Mouse (Mus musculus) midbrain, embryonic 16.5 days (tissue): ENCODE measurements at regions not wholly inside any gene's neighbourhood (a gene's known extent, or its start where the extent isn't known, plus 50 kb on each side); places are given as distances from the start of the nearest gene placed in this dataset.

Experiments
- ATAC-seq: fragments of 200-750 bp; cut with Nextera tagmentation; 2 replicates; pipeline ENCODE4 v1.8.0; 2017; ENCODE audit warnings: moderate TSS enrichment
- H3K27ac ChIP-seq: fragments of 300-500 bp; sonication (generic); 2 replicates; pipeline ENCODE4 v1.5.1; 2014; ENCODE audit warnings: mild to moderate bottlenecking, low read length, mixed read lengths
- H3K27me3 ChIP-seq: fragments of 300-500 bp; sonication (generic); 2 replicates; pipeline ENCODE4 v1.6.1; 2014; ENCODE audit warnings: low read depth, low read length, mixed read lengths; ENCODE audit not compliant: control insufficient read depth, insufficient read depth
- H3K36me3 ChIP-seq: fragments of 300-500 bp; sonication (generic); 2 replicates; pipeline ENCODE4 v1.6.1; 2014; ENCODE audit warnings: mild to moderate bottlenecking, low read length, moderate library complexity, mixed read lengths; ENCODE audit not compliant: control insufficient read depth, insufficient read depth
- H3K4me1 ChIP-seq: fragments of 300-500 bp; sonication (generic); 2 replicates; pipeline ENCODE4 v1.6.1; 2014; ENCODE audit warnings: mild to moderate bottlenecking, low read length, mixed read lengths; ENCODE audit not compliant: control insufficient read depth, insufficient read depth
- H3K4me2 ChIP-seq: fragments of 300-500 bp; sonication (generic); 2 replicates; pipeline ENCODE4 v1.6.1; 2014; ENCODE audit warnings: mild to moderate bottlenecking, low read length, mixed read lengths
- H3K4me3 ChIP-seq: fragments of 300-500 bp; sonication (generic); 2 replicates; pipeline ENCODE4 v1.5.1; 2014; ENCODE audit warnings: low read depth, mild to moderate bottlenecking, low read length, moderate library complexity, mixed read lengths
- H3K9ac ChIP-seq: fragments of 300-500 bp; sonication (generic); 2 replicates; pipeline ENCODE4 v1.6.1; 2014; ENCODE audit warnings: low read depth, low read length, mixed read lengths
- H3K9me3 ChIP-seq: fragments of 300-500 bp; sonication (generic); replicated peaks from 2 replicates; pipeline ENCODE4 v1.6.1; 2014; ENCODE audit warnings: mild to moderate bottlenecking, low read length, mixed read lengths; ENCODE audit not compliant: control insufficient read depth, poor library complexity, severe bottlenecking
- WGBS: fragments of 180-500 bp; shearing (Covaris S2); extraction: QIAGEN DNeasy Blood & Tissue Kit; methylation state at CpG from one replicate; pipeline ENCODE4 v1.1.7; 2014; 5-methylcytosine and 5-hydroxymethylcytosine counted together

- H3K27ac ChIP-seq: no peak overlapping the region
- no peaks in the 10 kb centered on the region for H3K4me1 ChIP-seq
Observed at GRCm38 (mm10) chr15:25468478-25468877, 54.9 kb upstream of the Basp1 start.

DNA sequence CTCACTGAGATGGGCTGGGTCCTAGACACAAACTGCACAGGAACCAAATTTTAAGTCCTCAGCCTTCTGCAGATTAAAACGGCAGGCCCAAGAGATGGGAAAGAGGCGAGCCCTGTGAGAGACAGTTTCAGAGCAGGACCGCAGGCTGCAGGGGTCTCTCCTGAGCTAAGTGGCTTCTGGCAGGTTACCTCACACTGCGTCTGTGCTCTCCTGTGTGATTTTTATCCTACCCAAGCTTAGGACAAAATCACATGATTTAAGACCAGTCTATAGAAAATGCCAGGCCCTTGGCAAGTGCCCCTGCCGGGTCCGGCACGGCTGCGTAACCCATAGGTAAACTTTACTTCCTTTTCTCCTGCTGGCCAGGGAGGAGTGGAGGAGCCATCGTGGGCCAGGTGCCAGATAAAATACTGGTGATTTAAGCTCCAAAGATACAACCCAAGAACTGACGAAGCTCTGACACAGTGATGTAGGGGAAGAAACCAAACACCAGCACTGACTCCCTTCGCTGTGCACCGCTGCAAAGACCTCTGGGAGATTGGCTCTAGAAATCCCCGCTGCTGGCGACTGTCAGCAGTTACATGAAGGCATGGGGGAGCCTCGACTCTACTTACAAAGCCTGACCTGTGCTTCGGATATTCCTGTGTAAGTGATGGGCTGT is 55.8 kb upstream of the Basp1 start:
- H3K4me3 ChIP-seq: no peak overlapping the region
- H3K9ac ChIP-seq: no peak overlapping the region
- WGBS: 80% methylated on average over 16 of the region's 16 CpGs
- H3K27me3 ChIP-seq: no peaks in the 10 kb centered on the region
- no peaks in the 10 kb centered on the region for H3K9me3 ChIP-seq
- no peak overlapping the region for H3K27ac ChIP-seq
- ATAC-seq: no peak
- no peaks in the 10 kb centered on the region for H3K36me3 ChIP-seq
- H3K4me2 ChIP-seq: no peak overlapping the region
- no peaks in the 10 kb centered on the region for H3K4me1 ChIP-seq

More at GRCm38 (mm10) chr15:25468478-25468877, 54.9 kb upstream of the Basp1 start:
- H3K27me3 ChIP-seq: no peaks in the 10 kb centered on the region
- no peak overlapping the region for H3K4me2 ChIP-seq
- H3K9ac ChIP-seq: no peak overlapping the region
- no peak for ATAC-seq
- no peaks in the 10 kb centered on the region for H3K36me3 ChIP-seq
- 79% methylated on average over 2 of the region's 2 CpGs for WGBS
- no peaks in the 10 kb centered on the region for H3K9me3 ChIP-seq
- no peak overlapping the region for H3K4me3 ChIP-seq

- no peaks in the 10 kb centered on the region for H3K27me3 ChIP-seq
- ATAC-seq: no peak
- WGBS: 86% methylated on average over 5 of the region's 5 CpGs
- H3K9ac ChIP-seq: no peak overlapping the region
- H3K4me1 ChIP-seq: no peaks in the 10 kb centered on the region
- no peak overlapping the region for H3K4me2 ChIP-seq
- H3K36me3 ChIP-seq: no peaks in the 10 kb centered on the region
- no peak overlapping the region for H3K27ac ChIP-seq
- no peak overlapping the region for H3K4me3 ChIP-seq
- H3K9me3 ChIP-seq: no peaks in the 10 kb centered on the region
Observed at GRCm38 (mm10) chr15:25471331-25471730, 57.8 kb upstream of the Basp1 start.

- Histone ChIP-seq H3K27me3 (no peaks in the 10 kb centered on the region), H3K4me3 (no peak overlapping the region), H3K36me3 (no peaks in the 10 kb centered on the region), H3K4me1 (no peaks in the 10 kb centered on the region), H3K9me3 (no peaks in the 10 kb centered on the region), H3K9ac (no peak overlapping the region), H3K27ac (no peak overlapping the region), H3K4me2 (no peak overlapping the region)
- ATAC-seq: no peak
- WGBS: 96% methylated on average over 3 of the region's 3 CpGs
Observed at GRCm38 (mm10) chr15:25473201-25473710, 59.7 kb upstream of the Basp1 start.

DNA sequence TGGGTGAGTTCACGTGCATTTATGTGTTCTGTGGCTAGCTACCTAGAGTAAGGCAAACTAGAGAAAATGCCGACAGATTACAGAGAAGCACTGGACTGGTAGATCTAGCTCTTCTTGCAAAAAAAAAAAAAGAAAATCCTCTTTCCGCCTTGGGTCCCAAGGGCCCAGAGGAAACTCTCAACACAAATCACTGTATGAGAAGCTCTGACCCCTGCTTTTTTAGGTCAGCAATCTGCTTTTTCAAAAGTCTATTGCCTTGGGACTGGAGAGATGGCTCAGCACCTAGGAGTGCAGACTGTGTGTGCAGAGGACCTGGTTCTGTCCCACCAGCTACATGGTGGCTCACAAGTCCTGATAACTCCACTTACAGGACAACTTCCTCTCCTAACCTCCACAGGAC is 60.5 kb upstream of the Basp1 start:
- no peak for ATAC-seq
- Histone ChIP-seq H3K4me1 (no peaks in the 10 kb centered on the region), H3K4me3 (no peak overlapping the region), H3K27ac (no peak overlapping the region), H3K9ac (no peak overlapping the region), H3K9me3 (no peaks in the 10 kb centered on the region), H3K27me3 (no peaks in the 10 kb centered on the region), H3K4me2 (no peak overlapping the region), H3K36me3 (no peaks in the 10 kb centered on the region)
- 88% methylated on average over 3 of the region's 3 CpGs for WGBS

DNA sequence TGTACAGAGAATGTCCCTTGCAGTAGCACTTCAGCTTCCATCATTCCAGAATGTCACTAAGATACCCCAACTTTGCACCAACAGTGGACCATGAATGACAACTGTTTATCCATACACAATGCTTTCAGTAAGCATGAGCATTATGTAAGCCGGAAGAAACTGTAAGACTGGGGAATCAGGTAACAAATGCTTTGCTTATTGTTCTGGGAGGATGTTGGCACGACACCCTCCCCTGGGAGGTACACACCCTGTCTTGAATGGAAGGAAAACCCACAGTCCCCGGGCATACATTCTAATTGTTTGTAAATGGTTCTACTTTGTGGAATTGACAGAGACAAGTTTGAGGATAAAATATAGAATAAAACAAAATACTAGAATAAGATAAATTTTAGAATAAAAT is 69.0 kb upstream of the Basp1 start:
- 71% methylated on average over 3 of the region's 3 CpGs for WGBS
- Histone ChIP-seq H3K4me2 (no peak overlapping the region), H3K4me1 (no peaks in the 10 kb centered on the region), H3K27ac (no peak overlapping the region), H3K9ac (no peak overlapping the region), H3K4me3 (no peak overlapping the region), H3K9me3 (no peaks in the 10 kb centered on the region), H3K36me3 (no peaks in the 10 kb centered on the region), H3K27me3 (no peaks in the 10 kb centered on the region)
- no peak for ATAC-seq

DNA sequence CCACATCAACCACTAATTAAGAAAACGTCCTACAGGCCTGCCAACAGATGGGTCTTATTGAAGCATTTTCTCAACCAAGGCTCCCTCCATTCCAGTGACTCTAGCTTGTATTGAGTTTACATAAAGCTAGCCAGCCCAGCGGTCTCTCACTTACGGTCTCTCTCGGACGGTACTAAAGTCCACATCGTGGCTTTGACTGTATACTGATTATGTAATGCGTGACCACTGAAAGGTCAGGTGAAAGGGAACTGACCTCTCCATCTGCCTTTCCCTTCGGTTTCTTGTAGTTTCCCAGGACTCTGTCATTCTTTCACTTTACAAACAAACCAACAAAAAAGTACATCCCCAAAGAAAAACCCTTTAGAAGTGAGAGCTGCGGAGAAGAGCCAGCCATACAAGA is 71.8 kb upstream of the Basp1 start:
- Histone ChIP-seq H3K4me3 (no peak overlapping the region), H3K9me3 (no peaks in the 10 kb centered on the region), H3K36me3 (no peaks in the 10 kb centered on the region), H3K4me1 (no peaks in the 10 kb centered on the region), H3K4me2 (no peak overlapping the region), H3K27me3 (no peaks in the 10 kb centered on the region), H3K9ac (no peak overlapping the region), H3K27ac (no peak overlapping the region)
- 70% methylated on average over 9 of the region's 9 CpGs for WGBS
- no peak for ATAC-seq

DNA sequence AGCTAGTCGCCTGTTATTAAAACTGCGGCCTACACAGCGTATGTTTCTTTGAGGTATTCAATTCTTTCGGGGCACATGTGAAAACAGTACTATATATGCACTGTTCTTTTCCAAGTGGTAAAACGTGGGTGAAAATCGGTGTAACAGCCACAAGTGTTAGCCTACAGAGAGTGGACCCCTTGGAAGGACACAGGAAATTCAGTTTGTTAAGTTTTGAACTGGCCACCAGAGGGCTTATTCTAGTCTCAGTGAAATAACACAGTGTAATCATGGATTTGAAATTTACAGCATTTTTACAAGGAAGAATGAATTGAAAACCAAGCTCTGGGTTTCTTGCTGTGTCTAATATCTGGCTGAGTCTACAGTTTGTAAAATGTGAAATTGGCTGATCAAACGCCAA is 72.6 kb upstream of the Basp1 start:
- H3K4me1 ChIP-seq: no peaks in the 10 kb centered on the region
- H3K27ac ChIP-seq: no peak overlapping the region
- no peaks in the 10 kb centered on the region for H3K36me3 ChIP-seq
- 84% methylated on average over 7 of the region's 7 CpGs for WGBS
- no peak overlapping the region for H3K9ac ChIP-seq
- H3K4me2 ChIP-seq: no peak overlapping the region
- no peaks in the 10 kb centered on the region for H3K9me3 ChIP-seq
- H3K27me3 ChIP-seq: no peaks in the 10 kb centered on the region
- ATAC-seq: no peak
- H3K4me3 ChIP-seq: no peak overlapping the region

DNA sequence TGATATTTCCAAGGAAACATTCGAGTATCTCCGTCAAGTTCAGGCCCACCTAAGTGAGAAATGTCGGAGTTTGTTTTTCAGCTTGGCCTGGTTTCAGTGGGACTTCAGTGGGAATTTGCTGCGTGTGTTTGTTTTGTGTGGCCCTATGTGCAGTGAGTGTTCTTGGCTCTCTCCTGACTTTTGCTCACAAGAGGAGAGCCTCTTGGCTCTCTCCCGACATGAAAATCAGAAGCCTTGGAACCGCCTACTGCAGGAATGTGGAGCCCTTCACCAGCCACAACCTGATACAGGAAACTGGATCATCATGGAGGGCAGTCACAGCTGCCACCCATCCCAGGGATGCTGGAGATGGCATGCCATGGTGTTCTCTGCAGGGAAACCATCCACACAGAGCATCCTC is 76.2 kb upstream of the Basp1 start:
- Histone ChIP-seq H3K4me3 (no peak overlapping the region), H3K27ac (no peak overlapping the region), H3K4me1 (no peaks in the 10 kb centered on the region), H3K9ac (no peak overlapping the region), H3K4me2 (no peak overlapping the region), H3K27me3 (no peaks in the 10 kb centered on the region), H3K36me3 (no peaks in the 10 kb centered on the region), H3K9me3 (no peaks in the 10 kb centered on the region)
- 81% methylated on average over 6 of the region's 6 CpGs for WGBS
- no peak for ATAC-seq
